Mouse (Mus musculus) testis, adult 2 months (tissue): Measurements from ENCODE around the gene Rnf39.
A peak's percentile ranks its signal among the peaks of the same experiment; 100 is the strongest.

Experiments
- CTCF ChIP-seq: fragments of 200-500 bp; IDR thresholded peaks from 2 replicates; pipeline ENCODE4 v1.5.1; 2012; ENCODE audit warnings: low read depth, mild to moderate bottlenecking, inconsistent platforms, low read length, moderate library complexity; ENCODE audit not compliant: control insufficient read depth, insufficient read depth, insufficient replicate concordance
- POLR2A ChIP-seq: fragments of 200-500 bp; IDR thresholded peaks from 2 replicates; pipeline ENCODE4 v1.6.1; 2012; ENCODE audit warnings: low read depth, mild to moderate bottlenecking, inconsistent platforms, low read length, moderate library complexity; ENCODE audit not compliant: control insufficient read depth

GRCm38 (mm10) chr17:36957999-36958743 lies 15.5 kb downstream of the Rnf39 start, which contains the start of the genes Znrd1 and Znrd1as:
- no peak for TF ChIP-seq CTCF
- peak; percentile 61 for TF ChIP-seq POLR2A
